Mouse (Mus musculus) layer of hippocampus, adult 11-12 months (tissue): ENCODE measurements around the gene Ralgps1.

Source experiments
- DNase-seq: peaks from one replicate; pipeline ENCODE4 v3.0.0; 2022; ENCODE audit warnings: low spot score

Ralgps1 gene

GRCm38 (mm10) chr2:33279758-33280157 is 91.5 kb downstream of the Ralgps1 start:
- no peak for DNase-seq

GRCm38 (mm10) chr2:33274719-33275490 is 96.4 kb downstream of the Ralgps1 start:
- no peak for DNase-seq

- no peak for DNase-seq
These were observed 98.4 kb downstream of the Ralgps1 start for GRCm38 (mm10) chr2:33272665-33273439.

GRCm38 (mm10) chr2:33271511-33271910 is 99.8 kb downstream of the Ralgps1 start:
- no peak for DNase-seq

- DNase-seq, result no peak
These were observed 100.7 kb downstream of the Ralgps1 start for GRCm38 (mm10) chr2:33270569-33270968.

- DNase-seq, result no peak
These were observed 102.2 kb downstream of the Ralgps1 start for GRCm38 (mm10) chr2:33269132-33269493.

- DNase-seq, result no peak
These were observed 102.7 kb downstream of the Ralgps1 start for GRCm38 (mm10) chr2:33268384-33269131.

- DNase-seq, result no peak
These were observed 104.2 kb downstream of the Ralgps1 start for GRCm38 (mm10) chr2:33267075-33267474.

GRCm38 (mm10) chr2:33265793-33266192 is 105.5 kb downstream of the Ralgps1 start:
- no peak for DNase-seq

GRCm38 (mm10) chr2:33261475-33261874 is 109.8 kb downstream of the Ralgps1 start:
- no peak for DNase-seq

GRCm38 (mm10) chr2:33260772-33261171 is 110.5 kb downstream of the Ralgps1 start:
- DNase-seq, result peak; percentile 65

GRCm38 (mm10) chr2:33256769-33257537 is 114.3 kb downstream of the Ralgps1 start:
- no peak for DNase-seq

GRCm38 (mm10) chr2:33254318-33254985 is 116.8 kb downstream of the Ralgps1 start:
- no peak for DNase-seq

- no peak for DNase-seq
These were observed 117.6 kb downstream of the Ralgps1 start for GRCm38 (mm10) chr2:33253572-33254190.

- no peak for DNase-seq
These were observed 118.5 kb downstream of the Ralgps1 start for GRCm38 (mm10) chr2:33252751-33253150.

- no peak for DNase-seq
These were observed 121.2 kb downstream of the Ralgps1 start for GRCm38 (mm10) chr2:33249922-33250633.

GRCm38 (mm10) chr2:33248549-33248948 is 122.7 kb downstream of the Ralgps1 start:
- DNase-seq, result no peak

- no peak for DNase-seq
These were observed 124.4 kb downstream of the Ralgps1 start for GRCm38 (mm10) chr2:33246841-33247240.

- no peak for DNase-seq
These were observed 125.9 kb downstream of the Ralgps1 start for GRCm38 (mm10) chr2:33245350-33245749.

- DNase-seq, result no peak
These were observed 126.4 kb downstream of the Ralgps1 start for GRCm38 (mm10) chr2:33244880-33245279.
